Mouse (Mus musculus): ENCODE results near the gene Gm48551. TPM values are rescaled to one million over a fixed set of nuclear protein-coding genes. Genes with fewer than 3 reads are reported as not detected.

Gm48551 gene
- polyA plus RNA-seq, 1 experiment from 2014 or later: 1.1 TPM

GRCm38 (mm10) chr10:81427804-81428506 is 43.7 kb downstream of the Gm48551 start:
- no peak overlapping the region for H3K4me3 ChIP-seq (ENCODE audit: low read depth, low read length)
- H3K36me3 ChIP-seq (ENCODE audit: control insufficient read depth, insufficient read depth, low read length): no peaks in the 10 kb centered on the region
- no peak overlapping the region for H3K27ac ChIP-seq (replicated peaks)
- H3K27me3 ChIP-seq (ENCODE audit: control insufficient read depth, insufficient read depth, low read length): no peaks in the 10 kb centered on the region
- no peak overlapping the region for H3K4me2 ChIP-seq (replicated peaks; ENCODE audit: low read depth)
- 87% methylated on average over 8 of the region's 8 CpGs for WGBS
- TF ChIP-seq CTCF (IDR thresholded peaks at IDR 0.05; ENCODE audit: low read depth) (no peak), EP300 (optimal IDR thresholded peaks at IDR 0.05) (no peak)
- H3K4me1 ChIP-seq (replicated peaks; ENCODE audit: control insufficient read depth, insufficient read depth): peaks cover 8% of the 10 kb centered on the region; the same call in 1 of the 2 replicates
- no peak overlapping the region for H3K9ac ChIP-seq (ENCODE audit: low read length)
- no peaks in the 10 kb centered on the region for H3K9me3 ChIP-seq (ENCODE audit: control insufficient read depth, low read length)
- DNase-seq (ENCODE audit: low spot score): peak; percentile 12
- ATAC-seq (ENCODE audit: low FRiP score, low TSS enrichment): no peak

GRCm38 (mm10) chr10:81428507-81428870 is 44.2 kb downstream of the Gm48551 start:
- no peak overlapping the region for H3K27ac ChIP-seq (replicated peaks)
- H3K4me2 ChIP-seq (replicated peaks; ENCODE audit: low read depth): no peak overlapping the region
- H3K4me1 ChIP-seq (replicated peaks; ENCODE audit: control insufficient read depth, insufficient read depth): peaks cover 8% of the 10 kb centered on the region; the same call in 1 of the 2 replicates
- no peaks in the 10 kb centered on the region for H3K27me3 ChIP-seq (ENCODE audit: control insufficient read depth, insufficient read depth, low read length)
- no peak overlapping the region for H3K4me3 ChIP-seq (ENCODE audit: low read depth, low read length)
- TF ChIP-seq EP300 (optimal IDR thresholded peaks at IDR 0.05) (no peak), CTCF (IDR thresholded peaks at IDR 0.05; ENCODE audit: low read depth) (no peak)
- DNase-seq (ENCODE audit: low spot score): no peak
- 90% methylated on average over 7 of the region's 7 CpGs for WGBS
- no peak for ATAC-seq (ENCODE audit: low FRiP score, low TSS enrichment)
- H3K9ac ChIP-seq (ENCODE audit: low read length): no peak overlapping the region
- no peaks in the 10 kb centered on the region for H3K9me3 ChIP-seq (ENCODE audit: control insufficient read depth, low read length)
- no peaks in the 10 kb centered on the region for H3K36me3 ChIP-seq (ENCODE audit: control insufficient read depth, insufficient read depth, low read length)

DNA sequence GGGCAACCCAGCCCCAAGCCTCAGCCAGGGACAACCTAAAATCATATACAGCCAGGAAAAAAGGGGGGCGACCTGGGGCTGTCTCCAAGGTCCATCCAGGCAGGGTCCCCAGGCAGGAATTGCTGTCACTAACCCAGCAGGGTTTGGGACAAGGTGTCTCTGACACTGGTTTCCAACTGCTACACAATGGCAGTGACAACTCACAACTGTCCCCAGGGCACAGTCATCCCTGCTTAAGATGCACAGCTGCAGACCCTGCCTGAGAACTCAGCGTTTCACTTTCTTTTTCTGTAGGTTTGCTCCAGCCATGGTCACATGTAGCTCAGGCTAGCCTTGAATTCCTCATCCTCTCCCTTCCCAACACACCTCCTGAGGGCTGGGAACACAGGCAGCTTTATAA is 44.8 kb downstream of the Gm48551 start:
- Histone ChIP-seq H3K9ac (ENCODE audit: low read length) (no peak overlapping the region), H3K4me2 (replicated peaks; ENCODE audit: low read depth) (no peak overlapping the region), H3K36me3 (ENCODE audit: control insufficient read depth, insufficient read depth, low read length) (no peaks in the 10 kb centered on the region), H3K27me3 (ENCODE audit: control insufficient read depth, insufficient read depth, low read length) (no peaks in the 10 kb centered on the region), H3K27ac (replicated peaks) (peak overlapping the region; percentile 94), H3K4me1 (replicated peaks; ENCODE audit: control insufficient read depth, insufficient read depth) (peaks cover 6% of the 10 kb centered on the region; the same call in 1 of the 2 replicates), H3K9me3 (ENCODE audit: control insufficient read depth, low read length) (no peaks in the 10 kb centered on the region), H3K4me3 (ENCODE audit: low read depth, low read length) (peak overlapping the region; percentile 75; the same call in 1 of the 2 replicates)
- 37% methylated on average over 2 of the region's 2 CpGs for WGBS
- TF ChIP-seq CTCF (IDR thresholded peaks at IDR 0.05; ENCODE audit: low read depth) (no peak), EP300 (optimal IDR thresholded peaks at IDR 0.05) (no peak)
- ATAC-seq (ENCODE audit: low FRiP score, low TSS enrichment): no peak
- peak; percentile 12 for DNase-seq (ENCODE audit: low spot score)

GRCm38 (mm10) chr10:81429605-81430061 is 45.4 kb downstream of the Gm48551 start:
- no peaks in the 10 kb centered on the region for H3K9me3 ChIP-seq (ENCODE audit: control insufficient read depth, low read length)
- no peaks in the 10 kb centered on the region for H3K27me3 ChIP-seq (ENCODE audit: control insufficient read depth, insufficient read depth, low read length)
- peaks cover 4% of the 10 kb centered on the region; the same call in 1 of the 2 replicates for H3K4me1 ChIP-seq (replicated peaks; ENCODE audit: control insufficient read depth, insufficient read depth)
- TF ChIP-seq EP300 (optimal IDR thresholded peaks at IDR 0.05): no peak
- peak; percentile 28; the same call in 1 of the 2 replicates for TF ChIP-seq CTCF (IDR thresholded peaks at IDR 0.05; ENCODE audit: low read depth)
- peak overlapping the region; percentile 81 for H3K9ac ChIP-seq (ENCODE audit: low read length)
- WGBS: 0% methylated on average over 16 of the region's 20 CpGs
- peak overlapping the region; percentile 86 for H3K4me2 ChIP-seq (replicated peaks; ENCODE audit: low read depth)
- H3K4me3 ChIP-seq (ENCODE audit: low read depth, low read length): peak overlapping the region; percentile 75
- peak; percentile 89 for DNase-seq (ENCODE audit: low spot score)
- ATAC-seq (ENCODE audit: low FRiP score, low TSS enrichment): peak; percentile 45
- peak overlapping the region; percentile 94 for H3K27ac ChIP-seq (replicated peaks)
- H3K36me3 ChIP-seq (ENCODE audit: control insufficient read depth, insufficient read depth, low read length): no peaks in the 10 kb centered on the region

- Histone ChIP-seq H3K9me3 (ENCODE audit: control insufficient read depth, low read length) (no peaks in the 10 kb centered on the region), H3K36me3 (ENCODE audit: control insufficient read depth, insufficient read depth, low read length) (no peaks in the 10 kb centered on the region), H3K4me2 (replicated peaks; ENCODE audit: low read depth) (peak overlapping the region; percentile 86), H3K4me1 (replicated peaks; ENCODE audit: control insufficient read depth, insufficient read depth) (peaks cover 4% of the 10 kb centered on the region; the same call in 1 of the 2 replicates), H3K9ac (ENCODE audit: low read length) (peak overlapping the region; percentile 81), H3K27me3 (ENCODE audit: control insufficient read depth, insufficient read depth, low read length) (no peaks in the 10 kb centered on the region), H3K4me3 (ENCODE audit: low read depth, low read length) (peak overlapping the region; percentile 75), H3K27ac (replicated peaks) (peak overlapping the region; percentile 94)
- ATAC-seq (ENCODE audit: low FRiP score, low TSS enrichment) (peak; percentile 18), DNase-seq (ENCODE audit: low spot score) (peak; percentile 77)
- TF ChIP-seq CTCF (IDR thresholded peaks at IDR 0.05; ENCODE audit: low read depth) (no peak), EP300 (optimal IDR thresholded peaks at IDR 0.05) (no peak)
- under 1% methylated on average over 40 of the region's 89 CpGs for WGBS
Measured at GRCm38 (mm10) chr10:81430141-81430830, 46.0 kb downstream of the Gm48551 start.
